Mouse (Mus musculus) left cerebral cortex, adult 11 months (tissue): ENCODE measurements at regions not wholly inside any gene's neighbourhood (a gene's known extent, or its start where the extent isn't known, plus 50 kb on each side); places are given as distances from the start of the nearest gene placed in this dataset.

Experiments used
- DNase-seq: peaks from one replicate; pipeline ENCODE4 v3.0.0; 2022; ENCODE audit warnings: low spot score

GRCm38 (mm10) chr2:147702330-147703063 is 340.8 kb downstream of the Pax1 start:
- DNase-seq, result no peak

DNA sequence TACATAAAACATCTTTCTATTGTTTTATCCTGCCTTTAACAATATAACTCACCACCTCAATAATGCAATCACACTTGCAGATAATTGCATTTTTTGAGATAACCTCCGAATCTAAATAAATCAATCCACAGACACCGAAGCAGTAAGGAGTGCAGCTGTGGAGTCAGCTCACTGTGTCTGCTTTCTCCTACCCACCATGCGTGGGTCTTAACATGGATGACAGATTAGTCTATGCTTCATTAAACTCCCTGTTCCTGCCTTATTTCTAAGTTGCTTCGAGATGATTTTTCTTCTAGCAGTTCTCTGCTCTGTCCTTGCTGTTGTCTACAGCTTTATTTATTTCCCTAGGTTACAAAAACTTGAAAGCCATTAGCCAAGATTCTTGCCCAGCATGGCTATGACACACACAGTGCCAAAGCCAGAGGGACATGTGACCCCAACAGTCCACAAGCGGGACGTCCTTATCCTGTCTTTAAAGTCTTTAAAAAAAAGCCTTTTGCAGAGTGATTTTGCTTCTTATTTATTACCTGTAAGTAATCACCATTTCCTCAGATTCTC is 337.9 kb downstream of the Pax1 start:
- no peak for DNase-seq

DNA sequence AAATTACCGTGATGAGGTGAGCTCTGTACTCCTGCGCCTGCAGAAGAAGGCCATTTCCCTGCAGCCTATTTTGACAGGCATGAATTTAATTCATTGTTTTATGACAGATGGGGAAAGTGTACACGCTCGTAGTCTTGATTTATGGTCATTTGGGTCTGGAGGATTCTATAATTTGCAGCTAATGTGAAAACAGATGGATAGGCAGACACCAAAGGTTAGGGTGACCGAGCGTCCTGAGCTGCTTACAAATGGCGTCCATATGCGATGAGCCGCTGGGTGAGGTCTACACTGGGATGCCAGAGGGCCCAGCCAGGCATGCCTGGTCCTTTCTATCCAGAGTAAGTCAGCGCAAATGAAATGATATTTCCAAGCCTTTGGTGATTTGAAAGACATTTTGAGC is 330.2 kb downstream of the Pax1 start:
- DNase-seq, result no peak

GRCm38 (mm10) chr2:147690506-147691208 is 328.9 kb downstream of the Pax1 start:
- DNase-seq, result no peak

- no peak for DNase-seq
These were observed 327.0 kb downstream of the Pax1 start for GRCm38 (mm10) chr2:147688742-147689141.

DNA sequence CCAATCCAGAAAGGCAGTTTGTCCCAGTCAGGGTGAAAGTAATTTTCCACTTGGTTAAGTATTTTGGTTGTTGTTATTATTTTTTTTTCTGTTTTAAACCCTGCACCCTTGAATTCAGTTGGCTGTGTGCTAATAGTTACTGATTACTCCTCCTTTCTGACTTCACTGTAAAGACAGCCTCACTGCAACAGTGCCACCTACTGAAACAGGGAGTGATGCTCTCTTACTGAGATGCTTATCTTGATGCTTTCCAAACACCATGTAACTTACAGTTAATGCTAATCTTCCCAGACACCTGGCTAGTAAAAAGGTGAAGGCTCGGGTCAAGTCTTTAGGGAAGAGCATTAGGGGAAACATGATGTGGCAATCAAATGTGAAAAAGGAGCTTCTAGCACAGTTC is 294.9 kb downstream of the Pax1 start:
- DNase-seq, result no peak

- no peak for DNase-seq
These were observed 288.5 kb downstream of the Pax1 start for GRCm38 (mm10) chr2:147650229-147650628.

GRCm38 (mm10) chr2:147647972-147648371 is 286.2 kb downstream of the Pax1 start:
- no peak for DNase-seq

- no peak for DNase-seq
These were observed 285.8 kb downstream of the Pax1 start for GRCm38 (mm10) chr2:147647506-147647905.

DNA sequence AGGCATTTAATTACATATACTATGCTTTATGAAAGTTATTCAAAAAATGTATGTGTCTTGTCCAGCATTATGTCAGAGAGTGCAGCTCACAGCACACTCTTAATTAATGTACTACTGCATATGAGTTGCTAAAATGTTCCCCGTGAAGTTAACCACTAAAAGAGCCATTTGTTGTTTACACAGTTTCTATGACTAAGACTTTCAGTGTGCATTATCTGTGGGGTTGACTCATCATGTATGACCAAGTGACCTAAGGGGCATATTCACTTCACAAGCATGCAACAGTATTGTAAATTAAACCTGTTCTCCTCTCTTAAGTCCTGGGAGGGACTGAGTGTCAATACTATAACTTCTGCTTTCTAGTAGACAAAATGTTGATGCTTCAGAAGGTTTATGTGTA is 276.2 kb downstream of the Pax1 start:
- no peak for DNase-seq

DNA sequence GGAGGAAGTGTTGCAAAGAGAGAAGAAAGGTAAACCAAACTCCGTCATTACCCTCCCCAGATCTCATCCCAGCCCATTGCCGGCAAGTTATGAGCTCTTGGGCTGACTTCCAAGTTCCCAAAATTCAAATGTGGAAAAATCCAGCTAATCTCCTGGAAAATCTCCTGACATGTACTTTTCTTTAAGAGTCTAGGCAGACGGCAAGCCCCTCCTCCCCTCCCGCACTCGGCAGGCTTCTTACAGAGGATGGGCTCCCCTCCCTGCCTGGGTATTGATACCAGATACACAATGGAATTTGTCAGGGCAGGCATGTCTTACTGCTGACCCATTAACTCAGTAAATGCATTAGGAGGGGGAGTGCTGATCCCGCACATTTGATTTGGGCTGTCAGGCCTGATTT is 271.0 kb downstream of the Pax1 start:
- no peak for DNase-seq

GRCm38 (mm10) chr2:147629716-147630115 is 268.0 kb downstream of the Pax1 start:
- DNase-seq, result no peak

GRCm38 (mm10) chr2:147627096-147627495 is 265.4 kb downstream of the Pax1 start:
- DNase-seq, result no peak

DNA sequence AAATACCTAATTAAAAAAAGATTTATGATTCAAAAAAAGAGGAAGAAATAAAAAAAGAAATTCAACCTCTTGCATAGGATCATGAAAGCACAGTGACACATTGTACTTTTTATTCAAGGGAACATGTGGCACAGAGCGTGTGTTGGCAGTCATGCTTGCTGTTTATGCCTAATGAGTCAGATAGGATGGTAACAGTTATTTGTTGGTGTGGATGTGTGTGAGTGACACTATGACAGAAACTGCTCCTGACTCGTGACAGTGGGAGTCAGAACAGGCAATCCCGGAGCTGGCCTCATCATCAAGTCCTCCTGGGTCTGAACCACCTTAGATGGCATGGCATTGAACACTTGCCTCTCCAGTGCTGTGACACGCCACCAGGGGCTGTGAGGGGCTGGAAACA is 261.4 kb downstream of the Pax1 start:
- DNase-seq, result no peak

DNA sequence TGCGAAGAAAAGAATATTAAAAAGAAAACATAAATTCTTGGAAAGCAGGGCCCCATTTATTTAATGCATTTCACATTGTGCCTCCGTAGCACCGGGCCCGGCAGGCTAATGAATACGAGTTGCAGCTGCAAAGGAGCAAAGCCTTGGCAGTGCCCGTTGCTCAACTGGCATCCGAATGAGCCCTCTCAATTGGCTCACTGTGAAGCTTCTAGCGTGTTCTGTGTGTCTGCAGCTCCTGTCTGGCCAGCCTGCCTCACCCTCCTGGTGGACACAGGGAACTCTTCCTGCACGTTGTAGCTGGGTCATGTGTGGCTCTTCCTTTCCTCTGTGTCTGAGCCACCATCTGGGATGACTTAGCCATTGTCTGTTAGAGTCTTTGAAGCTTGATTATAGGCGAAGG is 256.1 kb downstream of the Pax1 start:
- DNase-seq, result no peak

DNA sequence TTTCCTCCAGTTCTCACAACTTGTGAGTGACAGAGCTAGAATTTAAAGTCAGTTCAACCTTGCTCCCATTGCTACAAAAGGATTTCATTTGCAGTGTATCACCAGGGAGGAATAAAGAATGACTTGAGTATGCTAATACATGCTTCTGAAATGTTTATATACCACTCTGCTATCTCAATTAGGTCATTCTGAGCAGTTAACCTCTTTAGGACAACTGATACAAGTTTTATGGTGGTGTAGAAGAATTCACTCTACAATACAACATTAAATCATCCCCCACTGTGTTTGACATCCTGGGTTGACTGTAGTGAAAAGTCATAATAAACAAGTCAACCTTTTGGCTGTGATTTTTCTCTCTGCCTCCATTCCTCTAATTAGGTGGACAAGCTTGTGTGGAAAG is 248.6 kb downstream of the Pax1 start:
- DNase-seq, result no peak

DNA sequence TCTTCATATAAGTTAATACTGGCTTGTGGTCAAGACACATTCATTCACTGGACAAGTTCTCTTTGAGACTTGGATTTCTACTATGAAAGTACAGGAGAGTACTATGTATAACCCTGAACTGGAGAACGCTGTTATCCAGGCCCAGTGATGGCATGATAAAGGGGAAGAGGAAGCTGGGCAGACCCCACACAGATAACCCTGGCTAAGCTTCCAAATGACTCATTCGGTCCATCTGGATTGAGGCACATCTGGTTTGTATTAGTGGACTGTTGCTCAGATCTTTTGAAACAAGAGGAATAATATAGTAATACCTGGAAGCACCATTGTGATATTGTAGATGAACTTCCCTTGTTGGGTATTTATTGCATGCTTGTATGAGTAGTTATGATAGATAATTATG is 239.9 kb downstream of the Pax1 start:
- no peak for DNase-seq

GRCm38 (mm10) chr2:147572413-147572812 is 210.7 kb downstream of the Pax1 start:
- DNase-seq, result no peak

DNA sequence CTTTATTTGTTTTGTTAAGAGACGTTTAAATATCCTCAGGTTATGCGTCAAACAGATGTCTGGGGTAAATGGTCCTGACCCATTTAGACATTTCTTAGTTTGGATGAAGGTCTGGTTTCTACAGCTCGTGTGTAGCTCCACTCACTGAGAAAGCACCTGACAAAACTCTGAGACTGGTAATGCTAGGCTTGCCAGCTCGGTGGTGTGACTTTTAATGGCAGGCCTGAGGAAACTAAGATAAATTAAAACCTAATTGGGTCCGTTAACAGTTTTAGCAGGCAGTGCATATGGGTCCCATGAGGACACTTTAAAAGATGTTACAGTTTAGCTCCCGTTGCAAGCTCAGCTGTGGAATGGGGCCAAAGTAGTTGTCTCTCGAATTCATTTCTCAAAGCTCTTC is 199.5 kb downstream of the Pax1 start:
- DNase-seq, result no peak

DNA sequence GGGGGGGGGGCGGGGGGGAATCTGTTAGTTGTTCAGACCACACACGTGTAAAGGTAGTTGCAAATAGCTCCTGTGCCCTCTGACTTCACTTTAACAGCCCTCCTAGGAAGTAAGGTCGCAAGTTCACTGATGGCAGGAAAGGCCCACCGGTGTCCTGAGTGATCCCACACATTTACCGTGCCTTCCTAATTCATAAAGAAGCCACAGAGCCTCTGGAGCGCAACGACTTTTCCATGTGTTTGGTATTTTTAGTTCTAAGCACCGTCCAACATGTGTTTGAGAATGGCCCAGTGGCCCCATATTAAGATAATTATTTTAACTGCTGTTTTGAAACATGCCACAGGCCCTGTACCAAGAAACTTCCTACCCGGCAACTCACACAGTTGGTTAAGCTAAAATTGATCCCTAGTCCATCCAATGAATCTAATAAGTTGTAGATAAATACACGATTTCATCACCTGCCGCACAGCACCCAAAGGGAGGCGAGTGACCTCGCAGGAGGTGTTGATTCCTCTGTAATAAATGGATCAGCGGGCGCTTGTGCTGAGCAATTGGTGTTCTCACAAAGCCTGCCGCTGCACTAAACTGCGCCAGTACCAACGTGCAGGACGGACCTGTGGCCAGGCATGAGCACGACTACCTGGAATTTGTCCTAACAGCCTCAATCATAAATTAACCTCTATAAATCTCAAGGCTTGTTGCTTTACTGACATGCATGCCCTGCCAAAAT is 198.9 kb downstream of the Pax1 start:
- no peak for DNase-seq

- no peak for DNase-seq
These were observed 167.4 kb downstream of the Pax1 start for GRCm38 (mm10) chr2:147529161-147529560.

GRCm38 (mm10) chr2:147515436-147515835 is 153.7 kb downstream of the Pax1 start:
- no peak for DNase-seq

DNA sequence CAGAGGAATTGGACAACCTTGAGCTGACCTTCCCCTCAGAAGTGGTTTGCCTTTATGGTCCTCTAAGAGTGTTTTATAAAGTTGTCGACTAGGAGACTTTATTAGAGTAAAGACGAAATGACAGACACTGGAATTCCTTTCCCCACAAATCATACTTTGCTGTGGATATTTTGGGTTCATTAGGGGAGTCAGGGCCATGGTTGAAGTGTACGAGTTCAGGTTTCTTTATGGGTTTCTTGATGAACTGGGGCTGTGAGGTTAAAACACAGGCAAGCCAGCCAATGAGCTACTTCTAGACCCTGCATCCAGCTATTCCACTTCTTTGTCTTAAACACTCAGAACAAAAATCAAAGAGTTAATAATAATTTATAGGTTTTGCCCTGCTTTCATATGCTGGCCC is 153.0 kb downstream of the Pax1 start:
- no peak for DNase-seq
